Mouse (Mus musculus) thymus, adult 2 months (tissue): ENCODE data around the gene Map7. TPM values are rescaled to one million over a fixed set of nuclear protein-coding genes. Genes with fewer than 3 reads are reported as not detected.

ENCODE experiments used
- DNase-seq: peaks from one replicate; pipeline ENCODE4 v3.0.0; 2021
- H3K27ac ChIP-seq: fragments of 200-500 bp; 2 replicates; pipeline ENCODE4 v1.5.1; 2012; ENCODE audit warnings: low read length, control low read depth; ENCODE audit not compliant: control insufficient read depth, insufficient read depth
- H3K27me3 ChIP-seq: fragments of 200-500 bp; 2 replicates; pipeline ENCODE4 v1.6.1; 2012; ENCODE audit warnings: mild to moderate bottlenecking, low read length, moderate library complexity, mixed read lengths; ENCODE audit not compliant: control insufficient read depth, insufficient read depth
- H3K36me3 ChIP-seq: fragments of 200-500 bp; 2 replicates; pipeline ENCODE4 v1.6.1; 2012; ENCODE audit warnings: mild to moderate bottlenecking, low read length, moderate library complexity; ENCODE audit not compliant: control insufficient read depth, insufficient read depth
- H3K4me1 ChIP-seq: fragments of 200-500 bp; replicated peaks from 2 replicates; pipeline ENCODE4 v1.6.1; 2012; ENCODE audit warnings: low read length; ENCODE audit not compliant: control insufficient read depth, insufficient read depth
- H3K4me3 ChIP-seq: fragments of 200-500 bp; 2 replicates; pipeline ENCODE4 v1.5.1; 2012; ENCODE audit warnings: mild to moderate bottlenecking, low read length, control low read depth, moderate library complexity; ENCODE audit not compliant: control insufficient read depth, insufficient read depth
- CTCF ChIP-seq: fragments of 200-500 bp; IDR thresholded peaks from 2 replicates; pipeline ENCODE4 v1.5.1; 2012; ENCODE audit warnings: mild to moderate bottlenecking, control low read depth, low read length, moderate library complexity, borderline replicate concordance; ENCODE audit not compliant: control insufficient read depth, poor library complexity, insufficient read depth; ENCODE audit errors: extremely low read depth
- POLR2A ChIP-seq: fragments of 200-500 bp; IDR thresholded peaks from 2 replicates; pipeline ENCODE4 v1.6.1; 2012; ENCODE audit warnings: mild to moderate bottlenecking, low read length, control low read depth, moderate library complexity; ENCODE audit not compliant: control insufficient read depth, poor library complexity, insufficient read depth; ENCODE audit errors: extremely low read depth
- WGBS: fragments of 180-500 bp; shearing (Covaris S2); methylation state at CpG from one replicate; pipeline ENCODE4 v1.1.7; 2018; 5-methylcytosine and 5-hydroxymethylcytosine counted together
- polyA plus RNA-seq: library from polyadenylated mRNA; depleted of rRNA; stranded (reverse); fragments of >200 nt; gene quantifications from 2 replicates; pipeline ENCODE4 v1.2.3, GENCODE M21; 2012; rRNA removed

Map7 gene
- polyA plus RNA-seq, 1 experiment: 6.9 TPM

GRCm38 (mm10) chr10:20317466-20317865, 169.2 kb downstream of the Map7 start:
- Histone ChIP-seq H3K4me3 (no peak overlapping the region), H3K36me3 (peaks cover 30% of the 10 kb centered on the region), H3K4me1 (peaks cover 2% of the 10 kb centered on the region; the same call in 1 of the 2 replicates), H3K27ac (no peak overlapping the region), H3K27me3 (no peaks in the 10 kb centered on the region)
- no peak for TF ChIP-seq POLR2A
- no peak for TF ChIP-seq CTCF
- DNase-seq: no peak
- 94% methylated on average over 5 of the region's 5 CpGs for WGBS

GRCm38 (mm10) chr10:20326226-20326625, 178.0 kb downstream of the Map7 start:
- no peaks in the 10 kb centered on the region for H3K27me3 ChIP-seq
- peaks cover 98% of the 10 kb centered on the region for H3K36me3 ChIP-seq
- H3K4me3 ChIP-seq: no peak overlapping the region
- H3K4me1 ChIP-seq: no peaks in the 10 kb centered on the region
- no peak for DNase-seq
- TF ChIP-seq POLR2A (no peak), CTCF (no peak)
- no peak overlapping the region for H3K27ac ChIP-seq

Other genes with a start within 250 kb of the Map7 start
- 26.1 and 27.2 TPM in 2 replicates for gene Pex7, start 240.8 kb upstream of the Map7 start, polyA plus RNA-seq
- gene Map3k5, start 214.0 kb upstream of the Map7 start, polyA plus RNA-seq: 2.9 and 3.5 TPM in 2 replicates
- gene Bclaf1, start 164.0 kb downstream of the Map7 start, polyA plus RNA-seq: 39.6 and 42.0 TPM in 2 replicates
- gene Mtfr2, start 199.3 kb downstream of the Map7 start, polyA plus RNA-seq: 6.3 and 6.8 TPM in 2 replicates